Mouse (Mus musculus): ENCODE measurements around the gene Otub2. TPM values are rescaled to one million over a fixed set of nuclear protein-coding genes. Genes with fewer than 3 reads are reported as not detected.
A peak's percentile ranks its signal among the peaks of the same experiment; 100 is the strongest.

Gene Otub2
- polyA plus RNA-seq, 1 experiment: 23.3 TPM

GRCm38 (mm10) chr12:103389982-103390381, 1.5 kb downstream of the Otub2 start:
- peak overlapping the region; percentile 72 for H3K4me2 ChIP-seq (ENCODE audit: low read depth)

GRCm38 (mm10) chr12:103391098-103391497, 2.6 kb downstream of the Otub2 start:
- Histone ChIP-seq H3K4me3 (no peak overlapping the region), H3K27me3 (ENCODE audit: control insufficient read depth, insufficient read depth, insufficient read length) (no peaks in the 10 kb centered on the region), H3K79me2 (ENCODE audit: control insufficient read depth, insufficient read depth) (no peaks in the 10 kb centered on the region), H3ac (ENCODE audit: control insufficient read depth, insufficient read length) (no peak overlapping the region), H3K36me3 (ENCODE audit: control insufficient read depth, insufficient read depth) (no peaks in the 10 kb centered on the region), H3K4me2 (ENCODE audit: low read depth) (peak overlapping the region; percentile 72)
- TF ChIP-seq MYOD1 (IDR thresholded peaks at IDR 0.05; ENCODE audit: control insufficient read depth in 1 of 3, insufficient read length in 2 of 3, low read depth in 2 of 3) (no peak), TCF12 (IDR thresholded peaks at IDR 0.05; ENCODE audit: insufficient read depth, poor library complexity, severe bottlenecking) (no peak), TCF3 (IDR thresholded peaks at IDR 0.05; ENCODE audit: insufficient read length, low read depth) (no peak), POLR2A (IDR thresholded peaks at IDR 0.05; ENCODE audit: insufficient read length, low read depth) (no peak), MYOG (IDR thresholded peaks at IDR 0.05; ENCODE audit: control insufficient read depth in 1 of 3, insufficient read depth in 1 of 3, insufficient read length in 2 of 3, low read depth in 2 of 3) (no peak), E2F4 (IDR thresholded peaks at IDR 0.05; ENCODE audit: insufficient read depth) (no peak), MAX (IDR thresholded peaks at IDR 0.05; ENCODE audit: low read depth) (no peak), REST (IDR thresholded peaks at IDR 0.05; ENCODE audit: insufficient read depth, insufficient read length) (no peak), USF1 (IDR thresholded peaks at IDR 0.05; ENCODE audit: low read depth) (no peak), POLR2AphosphoS2 (IDR thresholded peaks at IDR 0.05; ENCODE audit: insufficient read length, low read depth) (no peak), SRF (IDR thresholded peaks at IDR 0.05; ENCODE audit: control insufficient read depth, insufficient read length, low read depth) (no peak)

More at GRCm38 (mm10) chr12:103389982-103390381, 1.5 kb downstream of the Otub2 start:
- H3K36me3 ChIP-seq (ENCODE audit: control insufficient read depth, insufficient read depth): no peaks in the 10 kb centered on the region
- peak overlapping the region; percentile 59 for H3ac ChIP-seq (ENCODE audit: control insufficient read depth, insufficient read length)
- H3K79me2 ChIP-seq (ENCODE audit: control insufficient read depth, insufficient read depth): no peaks in the 10 kb centered on the region
- TF ChIP-seq POLR2AphosphoS2 (IDR thresholded peaks at IDR 0.05; ENCODE audit: insufficient read length, low read depth): no peak
- no peak for TF ChIP-seq TCF12 (IDR thresholded peaks at IDR 0.05; ENCODE audit: insufficient read depth, poor library complexity, severe bottlenecking)
- peak overlapping the region; percentile 69 for H3K4me3 ChIP-seq
- H3K27me3 ChIP-seq (ENCODE audit: control insufficient read depth, insufficient read depth, insufficient read length): no peaks in the 10 kb centered on the region

- Histone ChIP-seq H3K4me3 (no peak overlapping the region), H3K4me2 (ENCODE audit: low read depth) (no peak overlapping the region), H3K79me2 (ENCODE audit: control insufficient read depth, insufficient read depth) (no peaks in the 10 kb centered on the region), H3K36me3 (ENCODE audit: control insufficient read depth, insufficient read depth) (no peaks in the 10 kb centered on the region), H3ac (ENCODE audit: control insufficient read depth, insufficient read length) (no peak overlapping the region), H3K27me3 (ENCODE audit: control insufficient read depth, insufficient read depth, insufficient read length) (no peaks in the 10 kb centered on the region)
- TF ChIP-seq POLR2AphosphoS2 (IDR thresholded peaks at IDR 0.05; ENCODE audit: insufficient read length, low read depth) (no peak), E2F4 (IDR thresholded peaks at IDR 0.05; ENCODE audit: insufficient read depth) (no peak), USF1 (IDR thresholded peaks at IDR 0.05; ENCODE audit: low read depth) (no peak), POLR2A (IDR thresholded peaks at IDR 0.05; ENCODE audit: insufficient read length, low read depth) (no peak), TCF12 (IDR thresholded peaks at IDR 0.05; ENCODE audit: insufficient read depth, poor library complexity, severe bottlenecking) (no peak), MYOG (IDR thresholded peaks at IDR 0.05; ENCODE audit: control insufficient read depth in 1 of 3, insufficient read depth in 1 of 3, insufficient read length in 2 of 3, low read depth in 2 of 3) (no peak), MAX (IDR thresholded peaks at IDR 0.05; ENCODE audit: low read depth) (no peak)
Measured at GRCm38 (mm10) chr12:103393528-103393927, 5.0 kb downstream of the Otub2 start.

DNA sequence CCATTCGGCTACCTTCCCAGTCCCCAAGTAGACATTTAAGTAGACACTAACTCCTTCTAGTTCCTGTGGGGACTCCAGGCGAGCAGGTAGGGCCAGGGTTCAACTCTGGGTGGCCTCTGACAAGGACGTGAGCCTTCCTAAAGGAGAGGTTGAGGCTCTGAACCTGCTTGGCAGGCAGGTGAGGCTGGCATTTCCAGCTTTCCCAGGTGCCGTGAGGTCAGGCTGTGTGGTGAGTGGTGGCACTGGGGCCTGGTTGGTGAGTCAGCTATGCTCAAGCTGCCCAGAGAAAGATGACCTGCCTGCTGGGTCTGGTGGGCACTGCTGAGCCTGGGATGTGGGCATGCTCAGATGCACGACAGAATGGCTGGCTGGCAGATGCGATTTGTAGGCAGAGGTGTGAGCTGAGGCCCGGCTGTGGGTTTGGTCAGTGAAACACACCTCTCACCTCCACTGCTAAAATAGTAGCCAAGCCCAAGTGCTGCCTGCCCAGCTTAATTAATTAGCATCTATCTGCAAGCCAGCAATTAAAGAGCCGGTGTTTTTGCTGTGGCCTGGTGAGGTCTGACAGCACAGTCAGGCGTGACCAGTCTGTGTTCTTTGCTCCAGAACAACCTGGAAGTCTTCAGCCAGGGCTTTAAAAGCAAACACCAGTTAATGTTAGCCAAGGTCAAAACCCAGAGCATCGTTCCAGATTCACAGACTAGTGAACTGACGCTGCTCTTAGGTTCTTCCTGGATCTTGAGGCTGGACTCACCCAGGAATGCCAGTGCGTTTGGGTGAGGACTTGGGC, 7.2 kb downstream of the Otub2 start:
- TF ChIP-seq CEBPB (IDR thresholded peaks at IDR 0.05; ENCODE audit: insufficient read depth, poor library complexity, severe bottlenecking) (no peak), MYOG (IDR thresholded peaks at IDR 0.05; ENCODE audit: control insufficient read depth in 1 of 3, insufficient read depth in 1 of 3, insufficient read length in 2 of 3, low read depth in 2 of 3) (no peak), E2F4 (IDR thresholded peaks at IDR 0.05; ENCODE audit: insufficient read depth) (no peak), TCF3 (IDR thresholded peaks at IDR 0.05; ENCODE audit: insufficient read length, low read depth) (no peak), MYOD1 (IDR thresholded peaks at IDR 0.05; ENCODE audit: control insufficient read depth in 1 of 3, insufficient read length in 2 of 3, low read depth in 2 of 3) (no peak), TCF12 (IDR thresholded peaks at IDR 0.05; ENCODE audit: insufficient read depth, poor library complexity, severe bottlenecking) (no peak), MAX (IDR thresholded peaks at IDR 0.05; ENCODE audit: low read depth) (no peak), POLR2A (IDR thresholded peaks at IDR 0.05; ENCODE audit: insufficient read length, low read depth) (no peak), USF1 (IDR thresholded peaks at IDR 0.05; ENCODE audit: low read depth) (no peak), REST (IDR thresholded peaks at IDR 0.05; ENCODE audit: insufficient read depth, insufficient read length) (no peak), SRF (IDR thresholded peaks at IDR 0.05; ENCODE audit: control insufficient read depth, insufficient read length, low read depth) (no peak), POLR2AphosphoS2 (IDR thresholded peaks at IDR 0.05; ENCODE audit: insufficient read length, low read depth) (no peak)
- no peaks in the 10 kb centered on the region for H3K79me2 ChIP-seq (ENCODE audit: control insufficient read depth, insufficient read depth)
- no peak overlapping the region for H3K4me2 ChIP-seq (ENCODE audit: low read depth)
- no peaks in the 10 kb centered on the region for H3K27me3 ChIP-seq (ENCODE audit: control insufficient read depth, insufficient read depth, insufficient read length)
- H3ac ChIP-seq (ENCODE audit: control insufficient read depth, insufficient read length): no peak overlapping the region
- H3K36me3 ChIP-seq (ENCODE audit: control insufficient read depth, insufficient read depth): no peaks in the 10 kb centered on the region
- H3K4me3 ChIP-seq: no peak overlapping the region

GRCm38 (mm10) chr12:103396751-103397150, 8.3 kb downstream of the Otub2 start:
- Histone ChIP-seq H3K79me2 (ENCODE audit: control insufficient read depth, insufficient read depth) (no peaks in the 10 kb centered on the region), H3ac (ENCODE audit: control insufficient read depth, insufficient read length) (no peak overlapping the region), H3K4me2 (ENCODE audit: low read depth) (no peak overlapping the region), H3K36me3 (ENCODE audit: control insufficient read depth, insufficient read depth) (no peaks in the 10 kb centered on the region), H3K4me3 (no peak overlapping the region), H3K27me3 (ENCODE audit: control insufficient read depth, insufficient read depth, insufficient read length) (no peaks in the 10 kb centered on the region)
- TF ChIP-seq POLR2A (IDR thresholded peaks at IDR 0.05; ENCODE audit: insufficient read length, low read depth): no peak
- TF ChIP-seq REST (IDR thresholded peaks at IDR 0.05; ENCODE audit: insufficient read depth, insufficient read length): no peak
- TF ChIP-seq SRF (IDR thresholded peaks at IDR 0.05; ENCODE audit: control insufficient read depth, insufficient read length, low read depth): no peak
- TF ChIP-seq USF1 (IDR thresholded peaks at IDR 0.05; ENCODE audit: low read depth): no peak
- no peak for TF ChIP-seq MYOG (IDR thresholded peaks at IDR 0.05; ENCODE audit: control insufficient read depth in 1 of 3, insufficient read depth in 1 of 3, insufficient read length in 2 of 3, low read depth in 2 of 3)
- TF ChIP-seq TCF12 (IDR thresholded peaks at IDR 0.05; ENCODE audit: insufficient read depth, poor library complexity, severe bottlenecking): no peak
- no peak for TF ChIP-seq E2F4 (IDR thresholded peaks at IDR 0.05; ENCODE audit: insufficient read depth)
- no peak for TF ChIP-seq MYOD1 (IDR thresholded peaks at IDR 0.05; ENCODE audit: control insufficient read depth in 1 of 3, insufficient read length in 2 of 3, low read depth in 2 of 3)
- no peak for TF ChIP-seq MAX (IDR thresholded peaks at IDR 0.05; ENCODE audit: low read depth)
- no peak for TF ChIP-seq POLR2AphosphoS2 (IDR thresholded peaks at IDR 0.05; ENCODE audit: insufficient read length, low read depth)
- TF ChIP-seq TCF3 (IDR thresholded peaks at IDR 0.05; ENCODE audit: insufficient read length, low read depth): no peak
- no peak for TF ChIP-seq CEBPB (IDR thresholded peaks at IDR 0.05; ENCODE audit: insufficient read depth, poor library complexity, severe bottlenecking)

Measured in myocyte (in vitro differentiated cells).